In the genomic region with DNA sequence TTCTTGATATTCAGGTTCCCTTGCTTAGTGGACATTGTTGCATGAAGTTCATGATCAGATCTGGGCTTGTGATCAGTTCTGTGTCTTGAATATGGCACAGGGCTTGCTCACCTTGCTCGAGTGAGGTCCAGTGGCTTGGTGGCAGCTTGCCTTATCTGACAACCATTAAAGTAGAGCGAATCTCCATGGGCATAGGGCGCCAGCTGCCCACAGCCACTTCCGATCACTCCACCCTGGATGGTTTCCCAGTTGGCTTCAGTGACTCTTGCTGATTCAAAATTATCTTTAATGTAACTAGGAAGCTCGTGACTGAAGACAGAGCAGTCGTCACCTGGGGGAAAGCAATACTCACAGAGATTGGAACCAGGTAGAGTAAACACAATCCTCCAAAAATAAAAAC, we compare ENCODE assay signal across 22 mouse cellular contexts. TPM values are rescaled to one million over a fixed set of nuclear protein-coding genes. Genes with fewer than 3 reads are reported as not detected.
A peak's percentile ranks its signal among the peaks of the same experiment; 100 is the strongest.
DNase-seq lines count a peak whose midpoint lies in the region; ATAC-seq and TF ChIP-seq lines count a peak whose summit lies in the region.
"Had no signal": no experiment of that assay in that cellular context is flagged by ENCODE, and none has a peak within 500 bp of the region (broad histone marks: within the 10 kb centered on the region; RNA-seq: fewer than 3 reads in every experiment).

No protein-coding gene starts in this region.

- 13% methylated on average over 6 of the region's 6 CpGs for WGBS in cerebellum, adult 2 months
- 88% methylated on average over 6 of the region's 6 CpGs for WGBS in intestine, embryonic 15.5 days

- H3K4me2 ChIP-seq in intestine, embryonic 15.5 days (replicated peaks): no peak overlapping the region
- H3K4me2 ChIP-seq: embryonic facial prominence, embryonic 13.5 days; forebrain, embryonic 12.5 days; heart, embryonic 13.5 days; hindbrain, embryonic 12.5 days had no signal

- no peak for TF ChIP-seq POLR2A in cerebellum, adult 2 months (IDR thresholded peaks at IDR 0.05; ENCODE audit: borderline replicate concordance, insufficient read depth, low read length)

- no peaks in the 10 kb centered on the region for H3K27me3 ChIP-seq in cerebellum, adult 2 months (ENCODE audit: control insufficient read depth, insufficient read depth, low read length)
- no peaks in the 10 kb centered on the region for H3K27me3 ChIP-seq in intestine, embryonic 15.5 days (replicated peaks)
- H3K27me3 ChIP-seq: embryonic facial prominence, embryonic 13.5 days; forebrain, embryonic 12.5 days; heart, embryonic 13.5 days; hindbrain, embryonic 12.5 days had no signal

- no peaks in the 10 kb centered on the region for H3K36me3 ChIP-seq in intestine, embryonic 15.5 days
- H3K36me3 ChIP-seq: embryonic facial prominence, embryonic 13.5 days; forebrain, embryonic 12.5 days; G1E; heart, embryonic 13.5 days; hindbrain, embryonic 12.5 days had no signal

- no peaks in the 10 kb centered on the region for H3K9me3 ChIP-seq in intestine, embryonic 15.5 days
- H3K9me3 ChIP-seq: embryonic facial prominence, embryonic 13.5 days; forebrain, embryonic 12.5 days; G1E; heart, embryonic 13.5 days; hindbrain, embryonic 12.5 days had no signal

- H3K27ac ChIP-seq in cerebellum, adult 2 months (ENCODE audit: insufficient read depth, low read length): no peak overlapping the region
- H3K27ac ChIP-seq in intestine, embryonic 15.5 days: no peak overlapping the region
- H3K27ac ChIP-seq: embryonic facial prominence, embryonic 13.5 days; forebrain, embryonic 12.5 days; heart, embryonic 13.5 days; hindbrain, embryonic 12.5 days had no signal

- no peak overlapping the region for H3K4me3 ChIP-seq in cerebellum, adult 2 months (replicated peaks; ENCODE audit: insufficient read depth, low read depth, low read length)
- H3K4me3 ChIP-seq in intestine, embryonic 15.5 days (replicated peaks): no peak overlapping the region
- H3K4me3 ChIP-seq: embryonic facial prominence, embryonic 13.5 days; forebrain, embryonic 12.5 days; heart, embryonic 13.5 days; hindbrain, embryonic 12.5 days had no signal

- no peak for TF ChIP-seq CTCF in cerebellum, adult 2 months (IDR thresholded peaks at IDR 0.05; ENCODE audit: borderline replicate concordance, insufficient read depth, low read depth, low read length)

- H3K4me1 ChIP-seq in cerebellum, adult 2 months (ENCODE audit: control insufficient read depth, insufficient read depth, low read length): peaks cover 3% of the 10 kb centered on the region
- H3K4me1 ChIP-seq in intestine, embryonic 15.5 days (replicated peaks): no peaks in the 10 kb centered on the region
- H3K4me1 ChIP-seq: embryonic facial prominence, embryonic 13.5 days; forebrain, embryonic 12.5 days; hindbrain, embryonic 12.5 days had no signal

- ATAC-seq in cerebellum, adult (ENCODE audit: insufficient number of reproducible peaks, low FRiP score, low TSS enrichment): peak; percentile 81
- ATAC-seq in intestine, embryonic 15.5 days: no peak
- ATAC-seq: CD4-positive, CD25-positive, alpha-beta regulatory T cell, adult 4 months; forebrain, embryonic 16.5 days; hindbrain, embryonic 16.5 days; inflammation-experienced regulatory T-cells, adult 6 months had no signal

- no peak for DNase-seq in cerebellum, postnatal 4 days (ENCODE audit: low spot score in 2 of 2)
- DNase-seq in cerebellum, adult 2 months: peak; percentile 53 to 79
- DNase-seq in cerebellum, postnatal 10 days: peak; percentile 77 to 84
- no peak for DNase-seq in retina, postnatal 1 day
- DNase-seq in spleen, postnatal 10 days (ENCODE audit: low spot score in 2 of 2): no peak
- DNase-seq: adrenal gland, adult 8-10 months; B cell, adult 2 months; gastrocnemius, postnatal 25 days; heart, postnatal 4 days; kidney, adult 11 months had no signal

- no peak overlapping the region for H3K9ac ChIP-seq in intestine, embryonic 15.5 days
- H3K9ac ChIP-seq: embryonic facial prominence, embryonic 13.5 days; forebrain, embryonic 12.5 days; heart, embryonic 13.5 days; hindbrain, embryonic 12.5 days had no signal

RNA-seq across cellular contexts. Expression of a gene that starts 33.5 kb away (rescaled TPM):
- 0.06 and 0.11 TPM in 2 replicates for polyA plus RNA-seq in cerebellum, adult 2 months (2012; rRNA removed)
- polyA plus RNA-seq in intestine, embryonic 15.5 days (2015; fragmentation: Nextera tagmentation; extraction: Ambion mirVana): not detected in 2 replicates
- polyA plus RNA-seq: CD4-positive, CD25-positive, alpha-beta regulatory T cell, adult 4 months; G1E; heart, embryonic 13.5 days; heart, postnatal 0 days; hindbrain, embryonic 12.5 days; inflammation-experienced regulatory T-cells, adult 6 months had no signal

Comparison
In these comparisons a context has a peak if more than half of its experiments do, and no peak if none do; other contexts are left out.
1. DNase-seq: peak in cerebellum, adult 2 months (2 of 2) and cerebellum, postnatal 10 days (2 of 2); none in cerebellum, postnatal 4 days (0 of 2), retina, postnatal 1 day (single experiment) and spleen, postnatal 10 days (0 of 2).